Mouse (Mus musculus) thymus, postnatal 10 days (tissue): Measurements from ENCODE around the gene Dusp14.

Experiments used
- DNase-seq, 2 experiments: peaks; one replicate each; pipeline ENCODE4 v3.0.0; 2021; ENCODE audit warnings: low spot score in 2 of 2

Dusp14 gene

DNA sequence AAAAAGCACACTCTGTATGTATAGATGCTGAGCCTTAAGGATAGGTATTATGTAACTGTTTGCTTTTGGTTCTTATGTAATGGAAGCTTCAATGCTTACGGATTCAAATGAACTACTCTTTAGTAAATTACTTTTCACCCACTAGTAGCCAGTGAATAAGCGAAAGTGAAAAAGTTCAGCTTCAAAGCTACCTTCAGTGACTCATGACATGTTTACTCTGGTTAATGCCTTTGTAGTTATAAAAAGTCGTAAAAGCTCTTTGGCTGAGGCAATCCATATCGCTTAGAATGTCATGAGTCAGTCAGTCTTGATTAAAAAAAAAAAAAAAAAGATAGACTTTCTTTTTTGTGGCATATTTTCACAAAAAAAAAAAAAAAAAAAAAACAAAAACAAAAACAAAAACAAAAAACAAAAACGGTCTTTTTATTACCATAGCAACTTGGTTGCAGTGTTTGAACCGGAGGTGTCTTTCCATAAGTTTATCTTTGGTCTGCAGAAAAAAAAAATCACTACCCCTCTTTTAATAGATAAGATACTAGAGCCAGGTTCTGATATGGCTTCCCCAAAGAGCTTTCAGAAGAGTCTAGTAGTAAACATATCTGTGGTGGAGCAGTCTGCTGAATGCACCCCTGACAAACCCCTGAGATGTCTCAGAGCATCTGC, 52.8 kb downstream of the Dusp14 start:
- no peak for DNase-seq

DNA sequence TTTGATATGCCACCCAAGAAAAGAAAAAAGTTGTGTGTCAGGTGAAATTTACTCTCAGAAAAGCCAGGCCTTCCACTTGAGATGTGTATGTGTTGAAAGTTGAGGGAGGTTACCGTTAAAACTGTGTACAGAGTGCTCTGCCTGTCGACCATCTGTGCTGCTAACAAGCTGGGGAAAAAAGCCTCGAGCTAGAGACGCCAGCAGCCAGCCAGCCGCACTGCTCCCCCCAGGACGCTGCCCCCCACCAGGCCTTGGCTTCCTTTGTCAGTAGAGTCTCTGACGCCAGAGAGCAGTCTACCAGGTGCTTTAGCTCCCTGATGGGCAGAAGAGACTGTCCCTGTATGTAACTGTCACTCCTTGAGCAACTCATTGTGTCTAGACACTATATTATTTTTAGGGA, 56.0 kb downstream of the Dusp14 start:
- DNase-seq: peak; percentile 66 to 71

DNA sequence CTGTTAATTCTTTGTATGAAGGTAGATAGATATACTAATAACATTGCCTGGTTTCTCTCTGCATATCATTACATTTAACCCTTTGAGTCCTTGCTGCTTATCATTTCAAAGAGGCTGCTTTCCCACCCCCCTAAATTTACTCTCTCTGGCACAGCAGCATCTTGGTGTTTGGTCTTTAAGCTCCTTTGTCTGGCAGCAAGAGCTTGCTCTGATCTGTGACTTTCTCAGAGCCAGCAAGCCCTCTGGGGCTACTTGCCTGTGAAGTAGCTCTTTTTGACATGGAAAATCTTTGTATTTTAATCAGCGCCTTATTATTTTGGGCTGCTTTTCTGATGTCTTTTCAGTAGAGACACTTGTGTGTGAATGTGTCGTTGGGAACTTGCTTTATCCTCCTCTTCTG, 57.5 kb downstream of the Dusp14 start:
- no peak for DNase-seq

DNA sequence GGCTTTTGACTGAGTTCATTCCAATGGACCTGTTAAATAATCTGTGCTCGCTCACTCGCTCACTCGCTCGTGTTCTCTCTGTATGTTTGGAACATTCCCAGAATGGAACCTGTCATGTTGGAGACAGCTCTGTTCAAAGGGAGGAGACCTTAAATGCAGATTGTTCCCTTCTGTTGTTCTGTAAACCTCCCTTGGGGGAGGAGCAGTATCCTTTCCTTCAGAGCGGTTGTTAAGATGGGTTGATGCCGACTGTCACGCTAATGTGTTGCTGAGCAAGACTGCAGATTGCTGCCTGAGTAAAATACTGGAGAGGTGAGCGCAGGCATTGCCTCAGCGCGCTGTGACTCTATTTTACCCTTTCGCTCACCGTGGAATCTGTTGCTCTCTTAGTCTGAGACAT, 58.0 kb downstream of the Dusp14 start:
- no peak for DNase-seq

DNA sequence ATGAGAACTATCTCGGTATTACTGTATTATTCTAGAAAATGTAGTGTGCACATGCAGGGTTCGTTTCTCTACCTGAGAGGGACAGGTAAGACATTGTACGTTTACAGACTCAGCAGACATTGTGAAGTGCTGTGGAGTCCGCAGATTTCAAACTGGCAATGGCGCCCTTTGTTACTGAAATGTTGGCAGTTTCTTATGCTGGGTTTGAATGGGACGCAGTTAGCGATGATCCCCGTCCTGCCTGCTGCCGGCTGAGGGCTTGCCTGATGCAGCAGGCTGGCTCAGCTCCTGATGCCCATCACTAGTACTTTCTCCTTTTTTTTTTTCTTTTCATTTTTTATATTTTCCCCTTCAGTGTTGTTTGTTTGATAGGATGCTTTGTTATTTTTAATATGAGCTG, 58.6 kb downstream of the Dusp14 start:
- no peak for DNase-seq

DNA sequence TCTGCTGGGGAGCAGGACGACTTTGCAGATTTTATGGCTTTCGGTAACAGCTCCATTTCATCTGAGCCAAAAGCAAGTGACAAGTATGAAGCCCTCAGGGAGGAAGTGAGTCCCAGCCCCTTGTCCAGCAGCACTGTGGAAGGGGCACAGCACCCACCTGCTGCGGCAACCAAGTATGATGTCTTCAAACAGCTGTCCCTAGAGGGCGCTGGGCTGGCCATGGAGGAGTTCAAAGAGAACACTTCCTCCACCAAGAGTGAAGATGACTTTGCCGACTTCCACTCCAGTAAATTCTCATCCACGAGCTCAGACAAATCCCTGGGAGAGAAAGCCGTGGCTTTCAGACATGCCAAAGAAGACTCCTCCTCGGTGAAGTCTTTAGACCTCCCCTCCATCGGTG, 60.1 kb downstream of the Dusp14 start:
- no peak for DNase-seq

DNA sequence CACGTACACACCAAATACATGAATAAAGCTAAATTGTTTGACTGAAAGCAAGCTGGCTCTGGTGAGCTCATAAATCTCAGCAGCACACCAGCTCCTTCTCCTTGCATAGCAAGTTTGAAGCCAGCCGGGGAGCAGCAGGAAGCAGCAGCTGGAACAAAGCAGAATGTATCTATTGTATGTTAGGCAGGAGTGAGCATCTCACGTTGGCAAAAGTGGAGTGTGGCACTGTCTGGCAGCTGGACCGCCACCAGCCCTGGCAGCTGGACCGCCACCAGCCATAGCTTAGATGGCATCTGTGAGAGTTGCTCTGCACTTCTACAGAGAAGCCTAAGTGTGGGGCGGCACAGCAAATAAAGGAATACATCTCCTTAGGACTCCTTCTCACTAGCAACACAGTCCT, 65.1 kb downstream of the Dusp14 start:
- no peak for DNase-seq

DNA sequence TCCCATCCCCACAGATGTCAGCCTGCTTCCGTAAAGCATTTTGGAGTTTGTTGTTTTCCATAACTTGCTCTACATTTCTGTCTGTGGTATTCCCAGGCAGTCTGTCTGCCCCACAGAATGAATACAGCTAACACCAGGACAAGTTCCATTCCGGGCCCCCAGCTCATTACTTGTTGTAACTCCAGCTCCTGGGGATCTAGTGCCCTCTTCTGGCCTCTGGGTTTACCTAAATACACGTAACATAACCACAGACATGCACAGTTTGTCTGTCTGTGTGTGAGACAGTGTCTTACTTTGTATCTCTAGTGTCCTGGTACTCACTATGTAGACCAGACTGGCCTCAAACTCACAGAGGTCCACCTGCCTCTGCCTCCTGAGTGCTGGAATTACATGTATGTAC, 67.8 kb downstream of the Dusp14 start:
- DNase-seq: no peak

DNA sequence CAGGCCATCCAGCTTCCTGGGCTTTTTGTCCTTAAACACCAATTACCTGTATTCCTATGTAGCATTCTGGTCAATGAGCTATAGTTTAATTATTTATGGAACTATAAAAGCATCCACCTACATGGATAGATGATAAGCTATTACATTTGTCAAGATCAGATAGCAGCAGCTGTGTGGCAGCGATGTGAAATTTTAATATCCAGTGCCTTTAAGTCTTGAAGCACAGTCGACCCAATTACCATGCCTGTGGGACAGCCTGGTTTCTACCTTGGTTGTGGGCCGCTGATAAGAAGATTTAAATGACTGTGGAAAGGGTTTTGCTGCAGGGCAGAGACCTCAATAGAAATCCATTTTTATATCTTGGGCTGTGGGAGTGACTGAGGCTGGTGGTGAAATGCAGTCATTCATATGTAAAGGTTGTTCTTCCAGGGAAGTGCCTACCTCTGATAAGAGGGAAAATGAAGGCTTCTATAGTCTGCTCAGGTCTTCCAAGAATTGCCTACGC, 69.6 kb downstream of the Dusp14 start:
- DNase-seq: no peak

DNA sequence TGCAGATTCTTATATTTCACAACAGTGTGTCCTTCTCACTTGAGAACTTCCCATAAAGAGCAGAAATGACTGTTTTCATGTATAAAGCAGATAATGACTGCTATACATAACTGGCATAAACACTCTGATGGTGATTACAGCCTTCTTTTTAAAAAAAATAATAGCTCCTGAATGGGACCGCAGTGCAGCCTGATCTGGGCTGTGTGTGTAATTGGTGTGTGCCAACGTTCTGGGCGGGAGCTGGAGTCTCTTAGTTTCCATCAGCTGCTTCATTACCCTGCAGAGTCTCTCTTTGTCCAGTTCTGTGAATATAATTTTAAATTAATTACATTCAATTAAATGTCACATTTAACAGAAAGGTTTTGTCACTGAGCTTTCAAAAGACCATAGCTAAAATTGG, 70.1 kb downstream of the Dusp14 start:
- DNase-seq: no peak
